Mouse (Mus musculus): Measurements from ENCODE around the gene Zdhhc18.

Gene Zdhhc18

DNA sequence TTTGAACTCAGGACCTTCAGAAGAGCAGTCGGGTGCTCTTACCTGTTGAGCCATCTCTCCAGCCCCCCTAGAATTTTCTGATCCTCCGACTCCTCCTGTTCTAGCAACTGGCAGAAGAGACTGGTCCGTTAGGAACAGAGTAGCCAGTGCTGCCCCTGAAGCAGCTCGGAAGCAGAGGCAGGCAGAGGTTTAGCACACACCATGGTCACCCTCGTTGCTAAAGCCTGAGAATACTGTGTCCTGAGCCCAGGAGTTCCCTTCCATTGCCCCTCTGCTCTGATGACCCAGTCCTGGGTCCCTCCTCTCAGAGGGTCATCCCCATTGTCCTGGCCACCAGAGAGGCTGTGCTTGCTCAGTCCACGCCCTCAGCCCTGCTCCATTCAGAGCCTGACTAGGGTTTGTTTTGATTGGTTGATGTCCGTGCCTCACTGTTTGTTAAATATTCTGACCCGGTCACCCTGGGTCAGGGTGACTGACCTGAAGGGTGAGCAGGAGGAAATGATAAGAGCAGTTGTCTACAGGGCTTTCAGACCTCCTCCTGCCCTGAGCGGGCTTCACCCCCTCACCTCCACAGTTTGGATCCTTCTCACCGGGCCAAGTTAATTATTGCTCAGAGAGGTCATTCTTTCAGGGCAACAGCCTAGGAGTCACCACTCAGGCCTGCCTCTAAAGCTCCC, 92.8 kb downstream of the Zdhhc18 start:
- no peak for DNase-seq (ENCODE audit: low read depth)
